Mouse (Mus musculus): ENCODE results near the gene Dmap1.

DNA sequence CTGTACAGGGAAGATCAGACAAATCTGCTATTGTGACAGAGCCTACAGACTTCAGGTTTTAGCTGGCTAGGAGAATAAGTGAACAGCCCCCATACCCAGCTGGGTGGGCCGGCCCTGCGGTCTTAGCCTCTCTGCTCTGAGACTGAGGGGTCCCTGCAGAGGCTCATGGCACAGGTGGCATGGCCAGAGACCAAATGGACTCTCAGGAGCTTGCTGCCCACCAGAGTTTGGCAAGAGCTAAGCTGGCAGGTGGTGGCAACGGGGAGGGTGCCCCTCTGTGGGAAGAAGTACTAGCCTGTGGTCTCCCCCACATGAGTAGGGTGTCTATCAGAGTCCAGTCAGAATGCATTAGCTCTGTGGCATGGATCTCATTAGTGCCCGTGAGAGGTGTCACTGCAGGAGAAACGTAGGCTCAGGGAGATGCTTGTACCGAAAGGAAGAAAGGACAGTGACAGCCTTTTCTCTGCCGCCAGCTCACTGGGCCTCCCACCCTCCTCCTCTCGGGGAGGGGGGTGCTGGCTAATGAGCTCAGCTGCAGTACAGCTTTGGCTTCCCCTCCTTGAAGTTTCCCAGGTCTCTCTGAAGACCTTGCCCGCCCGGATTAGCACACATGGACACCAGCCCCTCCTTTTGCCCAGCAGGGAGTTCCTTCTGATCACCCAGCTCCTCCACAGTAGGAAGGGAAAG is 27.9 kb downstream of the Dmap1 start:
- TF ChIP-seq GATA1 (IDR thresholded peaks at IDR 0.05; ENCODE audit: borderline replicate concordance, low read length) (no peak), FLI1 (IDR thresholded peaks at IDR 0.05; ENCODE audit: low read length) (no peak)
